Mouse (Mus musculus) neural tube, embryonic 13.5 days (tissue): ENCODE measurements around the gene Oxld1. TPM values are rescaled to one million over a fixed set of nuclear protein-coding genes. Genes with fewer than 3 reads are reported as not detected.
A peak's percentile ranks its signal among the peaks of the same experiment; 100 is the strongest.

Experiments used
- ATAC-seq: fragments of 200-750 bp; cut with Nextera tagmentation; 2 replicates; pipeline ENCODE4 v1.8.0; 2017; ENCODE audit warnings: low read depth, mild to moderate bottlenecking, moderate TSS enrichment, moderate library complexity
- H3K27ac ChIP-seq: fragments of 300-500 bp; sonication (generic); replicated peaks from 2 replicates; pipeline ENCODE4 v1.5.1; 2015; ENCODE audit warnings: moderate library complexity, mild to moderate bottlenecking, inconsistent platforms
- H3K27me3 ChIP-seq: fragments of 300-500 bp; sonication (generic); 2 replicates; pipeline ENCODE4 v1.6.1; 2015; ENCODE audit warnings: mild to moderate bottlenecking, inconsistent platforms
- H3K36me3 ChIP-seq: fragments of 300-500 bp; sonication (generic); 2 replicates; pipeline ENCODE4 v1.6.1; 2015; ENCODE audit warnings: mild to moderate bottlenecking, inconsistent platforms
- H3K4me1 ChIP-seq: fragments of 300-500 bp; sonication (generic); replicated peaks from 2 replicates; pipeline ENCODE4 v1.6.1; 2015; ENCODE audit warnings: inconsistent platforms
- H3K4me2 ChIP-seq: fragments of 300-500 bp; sonication (generic); 2 replicates; pipeline ENCODE4 v1.6.1; 2015; ENCODE audit warnings: inconsistent platforms, mild to moderate bottlenecking, moderate library complexity
- H3K4me3 ChIP-seq: fragments of 300-500 bp; sonication (generic); 2 replicates; pipeline ENCODE4 v1.5.1; 2015; ENCODE audit warnings: mild to moderate bottlenecking, inconsistent platforms
- H3K9ac ChIP-seq: fragments of 300-500 bp; sonication (generic); 2 replicates; pipeline ENCODE4 v1.6.1; 2015; ENCODE audit warnings: moderate library complexity, mild to moderate bottlenecking, inconsistent platforms
- H3K9me3 ChIP-seq: fragments of 300-500 bp; sonication (generic); 2 replicates; pipeline ENCODE4 v1.6.1; 2016; ENCODE audit warnings: inconsistent platforms
- WGBS: fragments of 180-500 bp; shearing (Covaris S2); methylation state at CpG from one replicate; pipeline ENCODE4 v1.1.7; 2015; 5-methylcytosine and 5-hydroxymethylcytosine counted together
- polyA plus RNA-seq: library from polyadenylated mRNA; unstranded; fragments of >200 nt; fragmentation: Nextera tagmentation; extraction: Ambion mirVana; gene quantifications from 2 replicates; pipeline ENCODE4 v1.2.1, GENCODE M21; 2015

Gene Oxld1
- polyA plus RNA-seq, 1 experiment from 2014 or later, result 10.4 TPM

- Histone ChIP-seq H3K4me3 (peak overlapping the region; percentile 88), H3K9me3 (no peaks in the 10 kb centered on the region), H3K36me3 (peaks cover 47% of the 10 kb centered on the region), H3K9ac (peak overlapping the region; percentile 84), H3K27me3 (no peaks in the 10 kb centered on the region), H3K4me1 (peaks cover 39% of the 10 kb centered on the region), H3K4me2 (peak overlapping the region; percentile 87), H3K27ac (peak overlapping the region; percentile 83)
- 28% methylated on average over 3 of the region's 3 CpGs for WGBS
- ATAC-seq, result no peak
Measured at GRCm38 (mm10) chr11:120492878-120493203, 35.0 kb upstream of the Oxld1 start.

- peak overlapping the region; percentile 84 for H3K9ac ChIP-seq
- peak overlapping the region; percentile 83 for H3K27ac ChIP-seq
- peak; percentile 55 for ATAC-seq
- H3K4me3 ChIP-seq, result peak overlapping the region; percentile 88
- no peaks in the 10 kb centered on the region for H3K27me3 ChIP-seq
- H3K36me3 ChIP-seq, result peaks cover 47% of the 10 kb centered on the region
- H3K4me1 ChIP-seq, result peaks cover 39% of the 10 kb centered on the region
- no peaks in the 10 kb centered on the region for H3K9me3 ChIP-seq
- WGBS, result under 1% methylated on average over 48 of the region's 48 CpGs
- peak overlapping the region; percentile 87 for H3K4me2 ChIP-seq
Measured at GRCm38 (mm10) chr11:120492024-120492877, 34.4 kb upstream of the Oxld1 start.

GRCm38 (mm10) chr11:120491317-120492023 is 33.6 kb upstream of the Oxld1 start, which contains the start of gene Slc25a10:
Slc25a10 (plus strand) TSS chr11:120491840.
- Histone ChIP-seq H3K27ac (peak within 1 kb of the TSS; percentile 83), H3K4me3 (peak within 1 kb of the TSS; percentile 88), H3K36me3 (peaks cover 47% of the 10 kb centered on the region), H3K9me3 (no peaks in the 10 kb centered on the region), H3K9ac (peak within 1 kb of the TSS; percentile 84), H3K4me2 (peak within 1 kb of the TSS; percentile 87), H3K4me1 (peaks cover 39% of the 10 kb centered on the region), H3K27me3 (no peaks in the 10 kb centered on the region)
- peak; percentile 86 for ATAC-seq
- WGBS, result under 1% methylated on average over 35 of the region's 35 CpGs

DNA sequence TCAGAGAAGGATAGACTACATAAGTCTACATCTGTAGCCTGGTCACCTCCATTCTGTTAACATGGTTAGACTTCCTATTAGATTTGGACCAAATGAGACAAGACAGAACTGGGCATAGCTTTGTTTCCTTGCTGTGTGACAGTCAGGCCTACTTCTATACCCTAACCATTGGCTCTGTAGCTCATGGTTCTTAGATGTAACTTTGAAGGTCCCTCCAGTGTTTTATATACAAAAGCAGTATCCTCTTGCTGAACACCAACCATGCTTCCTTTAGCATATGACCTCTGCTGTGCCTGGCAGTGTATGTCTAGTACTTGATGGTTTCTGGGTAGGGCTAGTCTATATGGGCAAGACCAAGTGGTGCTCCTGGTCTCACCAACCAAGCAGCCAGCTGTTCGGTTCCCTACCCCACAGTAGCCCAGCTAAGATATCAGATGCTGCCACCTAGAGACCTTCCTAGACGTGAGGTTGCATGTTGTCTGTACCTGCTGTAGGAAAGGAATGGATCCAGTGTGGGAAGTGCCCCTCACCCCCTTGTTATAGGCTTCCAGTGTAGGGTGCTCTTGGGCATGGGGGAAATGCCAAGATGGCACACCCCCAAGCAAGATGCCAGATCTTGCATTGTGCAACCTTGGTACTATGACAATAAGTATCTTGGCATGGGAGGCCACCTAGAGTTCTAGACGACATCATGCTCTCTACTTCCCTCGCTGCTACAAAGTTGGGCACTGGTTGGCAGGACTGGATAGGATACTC is 32.6 kb upstream of the Oxld1 start:
- 53% methylated on average over 4 of the region's 4 CpGs for WGBS
- peak overlapping the region; percentile 88 for H3K4me3 ChIP-seq
- peak overlapping the region; percentile 87 for H3K4me2 ChIP-seq
- H3K9me3 ChIP-seq, result no peaks in the 10 kb centered on the region
- no peak overlapping the region; the same call in 1 of the 2 replicates for H3K9ac ChIP-seq
- peaks cover 45% of the 10 kb centered on the region for H3K4me1 ChIP-seq
- no peaks in the 10 kb centered on the region for H3K27me3 ChIP-seq
- peaks cover 44% of the 10 kb centered on the region for H3K36me3 ChIP-seq
- peak overlapping the region; percentile 83; the same call in 1 of the 2 replicates for H3K27ac ChIP-seq
- no peak for ATAC-seq

DNA sequence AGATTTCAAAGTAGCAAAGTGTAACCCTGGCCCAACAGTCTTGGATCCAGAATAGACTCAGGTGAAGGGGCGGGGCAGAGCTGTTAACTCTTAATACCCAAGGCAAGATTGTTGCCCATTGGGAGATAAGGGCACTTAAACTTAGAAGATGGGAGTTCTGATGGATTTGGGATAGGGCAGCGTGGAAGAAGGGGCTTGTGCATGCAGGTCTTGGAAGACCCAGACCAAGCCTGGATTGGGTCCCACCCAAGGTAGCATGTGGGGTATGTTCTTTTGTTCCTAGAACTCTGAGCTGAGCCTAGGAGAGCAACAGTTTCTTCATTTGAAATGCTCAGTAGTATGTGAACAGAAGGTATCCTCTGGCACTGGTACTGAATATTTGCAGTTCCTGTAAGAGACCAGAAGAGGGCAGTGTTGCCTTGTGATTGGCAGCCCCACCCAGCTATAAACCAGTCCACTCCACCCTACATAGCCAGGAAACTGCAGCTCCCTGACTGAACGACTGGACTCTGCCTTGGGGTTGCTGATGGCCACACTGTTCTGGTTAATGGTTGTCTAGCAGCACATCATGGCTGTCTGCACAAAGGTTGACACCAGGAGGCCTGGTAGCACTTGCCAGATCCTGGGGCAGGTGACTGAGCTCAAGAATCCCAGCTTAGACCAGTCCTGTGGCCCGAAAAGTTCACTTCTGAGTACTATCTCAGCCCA is 31.3 kb upstream of the Oxld1 start:
- H3K36me3 ChIP-seq, result peaks cover 31% of the 10 kb centered on the region
- no peak overlapping the region for H3K4me2 ChIP-seq
- H3K4me1 ChIP-seq, result peaks cover 52% of the 10 kb centered on the region
- no peak overlapping the region for H3K4me3 ChIP-seq
- H3K9ac ChIP-seq, result peak overlapping the region; percentile 1; the same call in 1 of the 2 replicates
- H3K27me3 ChIP-seq, result no peaks in the 10 kb centered on the region
- no peak for ATAC-seq
- H3K9me3 ChIP-seq, result no peaks in the 10 kb centered on the region
- no peak overlapping the region for H3K27ac ChIP-seq
- WGBS, result 55% methylated on average over 4 of the region's 4 CpGs

DNA sequence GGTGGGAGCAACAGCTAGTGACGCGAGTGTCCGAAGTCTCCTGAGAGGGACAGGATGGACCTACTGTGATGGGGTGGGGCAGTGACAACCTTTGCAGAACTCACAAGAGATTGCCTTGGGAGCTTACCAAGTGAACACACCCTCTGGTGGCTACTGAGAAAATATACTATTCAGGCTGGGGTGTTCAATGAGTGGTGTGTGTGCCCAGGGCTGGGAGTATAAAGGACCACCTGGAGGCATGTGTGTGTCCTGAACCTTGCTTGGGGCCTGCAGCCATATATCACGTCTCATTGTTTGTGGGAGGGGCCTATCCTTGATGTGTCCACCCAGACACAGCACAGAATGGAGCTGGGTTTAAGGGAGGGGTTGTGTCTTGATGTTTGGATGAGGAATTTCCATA is 30.6 kb upstream of the Oxld1 start:
- no peaks in the 10 kb centered on the region for H3K27me3 ChIP-seq
- no peak overlapping the region for H3K4me2 ChIP-seq
- H3K4me1 ChIP-seq, result peaks cover 53% of the 10 kb centered on the region
- H3K27ac ChIP-seq, result no peak overlapping the region
- ATAC-seq, result no peak
- H3K4me3 ChIP-seq, result no peak overlapping the region
- 81% methylated on average over 4 of the region's 4 CpGs for WGBS
- no peak overlapping the region; the same call in 1 of the 2 replicates for H3K9ac ChIP-seq
- H3K9me3 ChIP-seq, result no peaks in the 10 kb centered on the region
- peaks cover 33% of the 10 kb centered on the region for H3K36me3 ChIP-seq

GRCm38 (mm10) chr11:120485251-120485650 is 27.4 kb upstream of the Oxld1 start:
- H3K4me1 ChIP-seq, result peaks cover 28% of the 10 kb centered on the region
- peak overlapping the region; percentile 97 for H3K4me3 ChIP-seq
- no peaks in the 10 kb centered on the region for H3K9me3 ChIP-seq
- no peak for ATAC-seq
- H3K27me3 ChIP-seq, result no peaks in the 10 kb centered on the region
- peak overlapping the region; percentile 91; the same call in 1 of the 2 replicates for H3K27ac ChIP-seq
- peaks cover 65% of the 10 kb centered on the region for H3K36me3 ChIP-seq
- WGBS, result 10% methylated on average over 10 of the region's 10 CpGs
- H3K4me2 ChIP-seq, result peak overlapping the region; percentile 97
- peak overlapping the region; percentile 87 for H3K9ac ChIP-seq

DNA sequence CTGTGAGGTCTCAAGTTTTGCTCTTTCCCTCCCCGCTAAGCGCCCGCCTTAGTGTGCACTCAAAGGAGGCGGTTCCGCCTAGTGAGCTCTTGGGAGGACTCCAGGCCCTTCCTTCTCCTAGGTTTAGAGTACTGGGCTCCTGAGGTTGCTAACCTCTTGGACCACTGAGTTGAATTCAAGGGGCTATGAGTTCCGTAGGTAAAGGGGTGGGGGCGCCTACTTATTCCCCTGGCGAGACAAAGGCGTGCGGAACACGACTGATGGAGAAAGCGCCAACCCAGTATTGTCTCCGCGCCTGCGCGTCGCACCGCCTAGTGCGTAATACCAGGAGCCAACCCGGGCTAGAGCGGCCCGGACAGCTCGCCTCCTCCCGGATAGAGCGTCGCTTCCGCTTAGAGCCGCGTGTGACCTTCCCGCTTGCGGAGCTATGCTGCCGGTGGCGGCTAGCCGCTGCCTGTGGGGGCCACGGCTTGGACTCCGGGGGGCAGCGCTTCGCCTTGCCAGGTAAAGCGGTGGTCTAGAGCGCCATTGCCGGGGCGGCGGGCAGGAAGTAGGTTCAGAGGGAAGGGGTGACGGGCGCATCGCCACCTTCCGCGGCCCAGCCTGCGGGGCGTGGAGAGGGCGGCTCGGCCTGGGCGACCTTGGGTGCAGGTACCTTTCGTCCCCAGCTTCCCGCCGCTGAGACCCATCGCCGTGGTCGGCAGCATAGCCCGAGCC is 26.6 kb upstream of the Oxld1 start, which contains the start of gene Mrpl12:
TSS of gene Mrpl12 (plus strand) at position 349 of the 717 bp plus-strand sequence.
- under 1% methylated on average over 60 of the region's 60 CpGs for WGBS
- Histone ChIP-seq H3K9me3 (no peaks in the 10 kb centered on the region), H3K4me3 (peak within 1 kb of the TSS; percentile 97), H3K9ac (peak within 1 kb of the TSS; percentile 87), H3K27ac (peak within 1 kb of the TSS; percentile 91), H3K36me3 (peaks cover 74% of the 10 kb centered on the region), H3K4me1 (peaks cover 22% of the 10 kb centered on the region), H3K27me3 (no peaks in the 10 kb centered on the region), H3K4me2 (peak within 1 kb of the TSS; percentile 97)
- ATAC-seq, result peak; percentile 94

- ATAC-seq, result 0 out of 2 replicates have a peak, but pooled peaks have one; percentile 11
- Histone ChIP-seq H3K27ac (peak overlapping the region; percentile 91; the same call in 1 of the 2 replicates), H3K27me3 (no peaks in the 10 kb centered on the region), H3K9ac (peak overlapping the region; percentile 87), H3K4me2 (peak overlapping the region; percentile 97), H3K4me1 (peaks cover 21% of the 10 kb centered on the region), H3K9me3 (no peaks in the 10 kb centered on the region), H3K36me3 (peaks cover 78% of the 10 kb centered on the region), H3K4me3 (0 out of 2 replicates have a peak overlapping the region, but pooled peaks have one; percentile 97)
- WGBS, result 85% methylated on average over 7 of the region's 7 CpGs
Measured at GRCm38 (mm10) chr11:120483448-120483934, 25.6 kb upstream of the Oxld1 start.

GRCm38 (mm10) chr11:120472052-120472451 is 14.2 kb upstream of the Oxld1 start:
- no peak for ATAC-seq
- H3K9ac ChIP-seq, result no peak overlapping the region
- no peak overlapping the region for H3K4me2 ChIP-seq
- WGBS, result 91% methylated on average over 6 of the region's 6 CpGs
- H3K4me1 ChIP-seq, result peaks cover 15% of the 10 kb centered on the region
- no peak overlapping the region for H3K4me3 ChIP-seq
- H3K27me3 ChIP-seq, result no peaks in the 10 kb centered on the region
- H3K9me3 ChIP-seq, result no peaks in the 10 kb centered on the region
- H3K36me3 ChIP-seq, result peaks cover 80% of the 10 kb centered on the region
- no peak overlapping the region for H3K27ac ChIP-seq
